Mouse (Mus musculus): ENCODE measurements around the gene Spag9. TPM values are rescaled to one million over a fixed set of nuclear protein-coding genes. Genes with fewer than 3 reads are reported as not detected.

The Spag9 gene
- polyA plus RNA-seq, 1 experiment from 2014 or later, result 30.4 TPM

- no peak for DNase-seq (ENCODE audit: low spot score)
- Histone ChIP-seq H3K36me3 (no peaks in the 10 kb centered on the region), H3K27ac (no peak overlapping the region)
Observed at GRCm38 (mm10) chr11:94173726-94174146, 177.8 kb downstream of the Spag9 start.

DNA sequence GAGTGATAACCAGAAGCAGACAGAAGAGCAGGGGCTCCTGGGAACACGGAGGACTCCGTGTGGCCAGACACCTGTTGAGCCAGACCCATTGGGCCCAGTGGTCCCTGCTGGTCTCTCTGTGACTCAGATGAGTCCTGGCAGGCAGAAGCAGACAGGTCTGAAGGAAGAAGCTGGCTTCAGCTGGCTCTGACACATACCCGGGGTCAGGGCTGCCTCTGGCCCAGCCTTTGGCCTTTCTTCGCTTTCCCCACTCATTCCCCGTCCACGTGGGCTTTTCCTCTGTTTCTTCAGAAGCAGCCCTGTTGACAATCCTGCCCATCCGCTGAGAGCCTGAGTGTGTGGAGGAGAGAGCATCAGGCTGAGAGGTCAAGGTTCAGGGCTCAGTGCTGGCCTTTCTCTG, 179.4 kb downstream of the Spag9 start:
- no peaks in the 10 kb centered on the region for H3K36me3 ChIP-seq
- no peak overlapping the region for H3K27ac ChIP-seq
- 76% methylated on average over 7 of the region's 7 CpGs for WGBS
- peaks cover 13% of the 10 kb centered on the region; the same call in 1 of the 2 replicates for H3K4me1 ChIP-seq
- no peaks in the 10 kb centered on the region for H3K9me3 ChIP-seq (replicated peaks)
- no peaks in the 10 kb centered on the region for H3K27me3 ChIP-seq (ENCODE audit: low read depth, poor library complexity, severe bottlenecking)
- no peak for DNase-seq (ENCODE audit: low spot score)
- no peak overlapping the region for H3K4me3 ChIP-seq

More at GRCm38 (mm10) chr11:94173726-94174146, 177.8 kb downstream of the Spag9 start:
- Histone ChIP-seq H3K4me1 (peaks cover 12% of the 10 kb centered on the region; the same call in 1 of the 2 replicates), H3K4me3 (no peak overlapping the region), H3K9me3 (replicated peaks) (no peaks in the 10 kb centered on the region), H3K27me3 (ENCODE audit: low read depth, poor library complexity, severe bottlenecking) (no peaks in the 10 kb centered on the region)
- WGBS, result 69% methylated on average over 4 of the region's 4 CpGs

Other genes with a start within 250 kb of the Spag9 start
- gene Utp18, start 110.3 kb upstream of the Spag9 start, polyA plus RNA-seq (2016; fragmentation: Nextera tagmentation; extraction: Ambion mirVana), result 39.0 and 43.0 TPM in 2 replicates
- gene Mbtd1, start 110.2 kb upstream of the Spag9 start, polyA plus RNA-seq (2016; fragmentation: Nextera tagmentation; extraction: Ambion mirVana), result 32.9 and 43.1 TPM in 2 replicates
- 151 and 152 TPM in 2 replicates for gene Nme2, start 39.8 kb upstream of the Spag9 start, polyA plus RNA-seq (2016; fragmentation: Nextera tagmentation; extraction: Ambion mirVana)
- 578 and 666 TPM in 2 replicates for gene Gm20390, start 27.8 kb upstream of the Spag9 start, polyA plus RNA-seq (2016; fragmentation: Nextera tagmentation; extraction: Ambion mirVana)
- gene Nme1, start 27.6 kb upstream of the Spag9 start, polyA plus RNA-seq (2016; fragmentation: Nextera tagmentation; extraction: Ambion mirVana), result 386 and 480 TPM in 2 replicates
- gene Tob1, start 215.4 kb downstream of the Spag9 start, polyA plus RNA-seq (2016; fragmentation: Nextera tagmentation; extraction: Ambion mirVana), result 15.0 and 22.5 TPM in 2 replicates
- 1.6 and 7.9 TPM in 2 replicates for gene Wfikkn2, start 249.9 kb downstream of the Spag9 start, polyA plus RNA-seq (2016; fragmentation: Nextera tagmentation; extraction: Ambion mirVana)